Mouse (Mus musculus) C2C12 (cell line): ENCODE results near the gene Syt1. TPM values are rescaled to one million over a fixed set of nuclear protein-coding genes. Genes with fewer than 3 reads are reported as not detected.

Source experiments
- H3K27me3 ChIP-seq: one replicate; pipeline ENCODE4 v1.6.1; 2011; ENCODE audit not compliant: control insufficient read depth, insufficient read depth, insufficient read length
- H3K36me3 ChIP-seq: one replicate; pipeline ENCODE4 v1.6.1; 2011; ENCODE audit not compliant: control insufficient read depth, insufficient read depth
- H3K4me3 ChIP-seq: one replicate; pipeline ENCODE4 v1.5.1; 2011; ENCODE audit warnings: mild to moderate bottlenecking, control low read depth; ENCODE audit not compliant: poor library complexity, insufficient read depth, severe bottlenecking
- H3K79me2 ChIP-seq: one replicate; pipeline ENCODE4 v1.6.1; 2011; ENCODE audit not compliant: control insufficient read depth, insufficient read depth
- H3K79me3 ChIP-seq: one replicate; pipeline ENCODE4 v1.6.1; 2011; ENCODE audit warnings: low read depth, control low read depth
- H3ac ChIP-seq: one replicate; pipeline ENCODE3; 2011; ENCODE audit warnings: low read depth; ENCODE audit not compliant: control insufficient read depth, insufficient read length
- CEBPB ChIP-seq: IDR thresholded peaks from one replicate; pipeline ENCODE4 v1.6.1; 2011; ENCODE audit warnings: low read depth, mild to moderate bottlenecking, control low read depth, moderate library complexity
- CTCF ChIP-seq: IDR thresholded peaks from one replicate; pipeline ENCODE4 v1.5.1; 2011; ENCODE audit not compliant: control insufficient read depth, insufficient read depth, insufficient read length
- FOSL1 ChIP-seq: IDR thresholded peaks from one replicate; pipeline ENCODE4 v1.8.0; 2011; ENCODE audit warnings: mild to moderate bottlenecking, low read length; ENCODE audit not compliant: poor library complexity, insufficient read depth, severe bottlenecking
- MAX ChIP-seq: IDR thresholded peaks from one replicate; pipeline ENCODE4 v1.6.1; 2011; ENCODE audit warnings: mild to moderate bottlenecking, control low read depth
- MYOD1 ChIP-seq: IDR thresholded peaks from one replicate; pipeline ENCODE4 v1.6.1; 2011; ENCODE audit warnings: low read depth; ENCODE audit not compliant: control insufficient read depth, insufficient read length
- MYOG ChIP-seq: IDR thresholded peaks from one replicate; pipeline ENCODE4 v1.6.1; 2011; ENCODE audit not compliant: control insufficient read depth, insufficient read length; ENCODE audit errors: extremely low read depth
- USF1 ChIP-seq: IDR thresholded peaks from one replicate; pipeline ENCODE4 v1.6.1; 2011; ENCODE audit warnings: low read depth, mild to moderate bottlenecking, control low read depth, moderate library complexity
- polyA plus RNA-seq: library from polyadenylated mRNA; unstranded; fragments of >200 nt; fragmentation: generic; extraction: Trizol; gene quantifications from one replicate; pipeline ENCODE4 v1.2.1, GENCODE M21; 2012; ENCODE audit warnings: missing spikeins

Gene Syt1
- polyA plus RNA-seq, 1 experiment: 0.09 TPM

DNA sequence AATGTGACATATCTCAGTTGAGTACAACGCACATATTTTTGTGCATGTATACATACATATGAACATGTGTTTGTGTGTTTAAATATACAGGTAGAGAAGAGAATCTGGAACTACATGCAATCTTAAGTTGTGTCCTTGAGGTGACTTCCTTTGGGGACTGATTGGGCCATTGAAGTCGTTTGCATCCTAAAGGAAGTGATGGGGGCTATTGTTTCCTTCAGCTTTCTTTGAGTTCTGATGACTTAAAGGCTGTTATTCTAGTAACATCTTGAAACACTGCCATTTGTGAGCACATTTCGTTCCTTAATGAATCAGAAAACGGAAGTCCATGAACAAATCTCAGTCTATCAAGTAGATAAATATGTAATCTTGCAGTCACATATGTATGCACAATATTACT lies 438.0 kb downstream of the Syt1 start:
- H3K79me3 ChIP-seq: no peaks in the 10 kb centered on the region

DNA sequence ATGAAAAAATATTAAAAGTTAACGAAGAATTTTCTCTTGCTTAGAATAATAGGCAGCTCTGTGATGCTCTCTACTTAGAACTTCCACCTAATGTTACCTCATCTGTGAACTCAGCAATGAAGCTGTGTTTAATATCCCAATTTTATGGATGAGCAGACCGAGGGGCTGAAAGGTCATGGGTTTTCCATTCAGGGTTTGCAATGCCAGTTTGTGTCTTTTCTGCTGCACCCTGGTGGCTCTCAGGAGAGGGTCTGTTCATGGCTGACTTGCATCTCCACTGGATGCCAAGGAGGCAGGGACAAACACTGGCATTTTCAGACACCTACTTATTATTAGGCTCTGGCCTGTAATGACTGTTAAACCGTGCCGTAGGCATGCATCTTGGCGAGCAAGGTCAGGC lies 439.7 kb downstream of the Syt1 start:
- TF ChIP-seq USF1 (no peak), MAX (no peak), FOSL1 (no peak), MYOG (no peak), CTCF (no peak), MYOD1 (no peak), CEBPB (no peak)
- no peak overlapping the region for H3K4me3 ChIP-seq
- H3ac ChIP-seq: no peak overlapping the region
- H3K27me3 ChIP-seq: no peaks in the 10 kb centered on the region
- H3K79me3 ChIP-seq: no peaks in the 10 kb centered on the region
- no peaks in the 10 kb centered on the region for H3K79me2 ChIP-seq
- no peaks in the 10 kb centered on the region for H3K36me3 ChIP-seq

More for the DNA sequence above, 438.0 kb downstream of the Syt1 start:
- Histone ChIP-seq H3K27me3 (no peaks in the 10 kb centered on the region), H3K36me3 (no peaks in the 10 kb centered on the region), H3ac (no peak overlapping the region), H3K79me2 (no peaks in the 10 kb centered on the region), H3K4me3 (no peak overlapping the region)
- TF ChIP-seq MAX (no peak), CEBPB (no peak), USF1 (no peak), MYOD1 (no peak), CTCF (no peak), FOSL1 (no peak), MYOG (no peak)

DNA sequence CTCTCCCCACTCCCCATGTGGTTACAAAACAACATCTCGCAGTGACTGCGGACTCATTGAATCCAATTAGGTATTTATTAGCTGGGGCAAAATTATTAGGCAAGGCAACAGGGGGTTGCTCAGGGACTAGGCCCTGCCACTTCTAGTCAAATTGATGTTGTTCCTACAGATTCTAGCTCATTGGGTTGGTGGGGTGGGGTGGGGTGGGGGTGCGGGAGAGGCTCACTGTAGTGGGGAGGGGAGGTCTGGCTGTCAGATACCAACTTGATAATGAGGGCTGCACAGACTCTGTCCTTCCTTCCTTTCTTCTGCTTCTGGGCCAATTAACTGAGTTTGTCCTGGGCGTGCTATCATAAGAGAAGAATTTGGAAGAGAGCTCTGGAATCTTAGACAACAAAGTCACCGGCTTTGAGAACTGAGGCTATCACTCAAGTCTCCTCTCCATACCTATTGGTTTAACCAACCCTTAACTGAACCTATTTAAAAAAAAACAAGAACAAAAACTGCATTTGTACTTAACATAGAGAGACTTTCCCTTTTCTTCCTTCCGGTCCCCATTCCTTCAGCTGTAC lies 441.1 kb downstream of the Syt1 start:
- TF ChIP-seq USF1: no peak
- no peak for TF ChIP-seq MAX
- TF ChIP-seq CTCF: no peak
- no peak for TF ChIP-seq CEBPB
- no peak for TF ChIP-seq MYOG
- TF ChIP-seq MYOD1: no peak
- TF ChIP-seq FOSL1: no peak
- Histone ChIP-seq H3ac (no peak overlapping the region), H3K4me3 (no peak overlapping the region), H3K79me2 (no peaks in the 10 kb centered on the region), H3K36me3 (no peaks in the 10 kb centered on the region), H3K27me3 (no peaks in the 10 kb centered on the region), H3K79me3 (no peaks in the 10 kb centered on the region)

DNA sequence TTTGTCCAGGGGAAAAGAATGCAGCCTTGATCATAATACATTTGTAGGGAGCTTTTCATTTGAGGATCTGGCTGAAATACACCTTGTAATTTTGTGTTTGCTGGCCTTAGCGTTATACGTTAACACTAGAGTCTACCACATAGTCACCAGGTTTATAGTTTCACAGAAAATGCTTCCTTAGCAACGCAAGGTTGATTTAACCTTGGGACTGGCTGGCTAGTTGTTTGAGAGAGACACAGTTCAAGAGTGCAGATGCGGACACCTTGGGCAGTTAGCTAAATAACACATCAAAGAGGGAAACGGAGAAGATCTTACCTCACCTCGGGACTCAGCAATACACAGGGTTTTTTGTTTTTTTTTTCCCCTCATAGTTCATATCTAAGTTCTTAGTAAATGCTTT lies 441.9 kb downstream of the Syt1 start:
- H3K79me2 ChIP-seq: no peaks in the 10 kb centered on the region
- no peak overlapping the region for H3K4me3 ChIP-seq
- no peaks in the 10 kb centered on the region for H3K36me3 ChIP-seq
- no peak overlapping the region for H3ac ChIP-seq
- no peaks in the 10 kb centered on the region for H3K27me3 ChIP-seq
- no peak for TF ChIP-seq FOSL1
- no peak for TF ChIP-seq USF1
- no peak for TF ChIP-seq CEBPB
- TF ChIP-seq MYOG: no peak
- TF ChIP-seq MAX: no peak
- no peak for TF ChIP-seq CTCF
- TF ChIP-seq MYOD1: no peak
- no peaks in the 10 kb centered on the region for H3K79me3 ChIP-seq

DNA sequence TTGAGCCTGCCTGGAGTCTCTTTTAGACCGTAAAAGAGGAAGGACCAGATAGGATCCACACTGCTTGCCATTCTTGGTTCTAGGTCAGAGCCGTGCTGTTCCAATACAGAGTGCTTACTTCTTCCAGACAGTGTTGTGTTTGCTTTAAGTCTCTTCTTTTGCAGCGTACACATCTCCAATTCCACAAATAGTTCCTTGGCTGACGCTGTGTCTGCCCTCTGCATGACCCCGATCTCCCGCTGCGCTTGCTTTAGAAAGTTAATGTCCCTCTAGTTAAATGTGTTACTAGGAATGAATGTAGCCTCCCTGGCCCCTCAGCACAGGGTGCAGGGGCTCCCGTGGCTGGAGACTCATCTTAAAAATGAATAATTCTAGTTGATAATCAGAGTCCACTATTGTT lies 442.6 kb downstream of the Syt1 start:
- H3K79me2 ChIP-seq: no peaks in the 10 kb centered on the region
- no peak overlapping the region for H3ac ChIP-seq
- H3K79me3 ChIP-seq: no peaks in the 10 kb centered on the region
- H3K36me3 ChIP-seq: no peaks in the 10 kb centered on the region
- no peaks in the 10 kb centered on the region for H3K27me3 ChIP-seq
- TF ChIP-seq MAX (no peak), CEBPB (no peak), MYOG (no peak), MYOD1 (no peak), USF1 (no peak), CTCF (no peak), FOSL1 (no peak)
- H3K4me3 ChIP-seq: no peak overlapping the region
